Mouse (Mus musculus): ENCODE measurements around the gene Crybg1.

GRCm38 (mm10) chr10:44150501-44150900 is 1.8 kb upstream of the Crybg1 start:
- TF ChIP-seq CTCF (IDR thresholded peaks at IDR 0.05; ENCODE audit: low read depth) (no peak), EP300 (IDR thresholded peaks at IDR 0.05; ENCODE audit: low read depth) (no peak)
